Mouse (Mus musculus): ENCODE results near the gene Ghsr. TPM values are rescaled to one million over a fixed set of nuclear protein-coding genes. Genes with fewer than 3 reads are reported as not detected.

Ghsr gene
- polyA plus RNA-seq, 1 experiment from 2014 or later = not detected

GRCm38 (mm10) chr3:27406440-27406839 lies 35.3 kb downstream of the Ghsr start:
- no peak for ATAC-seq (replicated peaks; ENCODE audit: low FRiP score, low read depth)
- Histone ChIP-seq H3K4me1 (replicated peaks; ENCODE audit: insufficient read depth, low read length) (no peaks in the 10 kb centered on the region), H3K36me3 (ENCODE audit: insufficient read depth, low read length) (no peaks in the 10 kb centered on the region), H3K27me3 (ENCODE audit: insufficient read depth, low read length) (no peaks in the 10 kb centered on the region), H3K4me3 (replicated peaks; ENCODE audit: low read depth, low read length) (no peak overlapping the region), H3K9ac (ENCODE audit: low read depth, low read length) (no peak overlapping the region), H3K27ac (no peak overlapping the region), H3K4me2 (ENCODE audit: low read length) (no peak overlapping the region), H3K9me3 (replicated peaks; ENCODE audit: low read length) (no peaks in the 10 kb centered on the region)
- no peak for TF ChIP-seq CTCF (IDR thresholded peaks at IDR 0.05; ENCODE audit: low read depth)
- DNase-seq (ENCODE audit: low spot score) = no peak
- 80% methylated on average over 3 of the region's 3 CpGs for WGBS

- no peak for ATAC-seq (replicated peaks; ENCODE audit: low FRiP score, low read depth)
- Histone ChIP-seq H3K4me2 (ENCODE audit: low read length) (no peak overlapping the region), H3K9ac (ENCODE audit: low read depth, low read length) (no peak overlapping the region), H3K9me3 (replicated peaks; ENCODE audit: low read length) (no peaks in the 10 kb centered on the region), H3K4me3 (replicated peaks; ENCODE audit: low read depth, low read length) (no peak overlapping the region), H3K36me3 (ENCODE audit: insufficient read depth, low read length) (0 out of 2 replicates have a peak, but pooled peaks cover 1% of the 10 kb centered on the region), H3K4me1 (replicated peaks; ENCODE audit: insufficient read depth, low read length) (no peaks in the 10 kb centered on the region), H3K27ac (no peak overlapping the region), H3K27me3 (ENCODE audit: insufficient read depth, low read length) (no peaks in the 10 kb centered on the region)
- no peak for DNase-seq (ENCODE audit: low spot score)
- TF ChIP-seq CTCF (IDR thresholded peaks at IDR 0.05; ENCODE audit: low read depth) = no peak
- 62% methylated on average over 2 of the region's 2 CpGs for WGBS
These were observed 37.4 kb downstream of the Ghsr start for GRCm38 (mm10) chr3:27408564-27408963.

DNA sequence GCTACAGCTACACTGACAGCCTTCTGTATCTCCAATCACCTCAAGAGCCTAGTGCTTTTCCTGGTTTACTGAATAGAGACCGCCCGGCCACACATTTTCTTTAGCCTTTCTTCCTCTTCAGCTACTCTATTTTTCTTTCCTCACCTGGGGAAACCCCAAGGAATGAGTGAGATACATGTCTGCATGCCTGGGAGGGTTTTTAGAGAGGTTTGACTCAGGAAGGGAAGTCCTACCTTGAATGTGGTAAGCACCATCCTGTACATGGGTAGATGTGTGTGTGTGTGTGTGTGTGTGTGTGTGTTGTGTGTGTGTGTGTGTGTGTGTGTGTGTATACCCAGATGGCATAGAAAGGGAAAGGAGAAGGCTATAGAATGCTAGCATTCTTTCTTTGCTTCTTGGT lies 40.1 kb downstream of the Ghsr start:
- DNase-seq (ENCODE audit: low spot score) (no peak), ATAC-seq (replicated peaks; ENCODE audit: low FRiP score, low read depth) (no peak)
- Histone ChIP-seq H3K27me3 (ENCODE audit: insufficient read depth, low read length) (no peaks in the 10 kb centered on the region), H3K4me2 (ENCODE audit: low read length) (no peak overlapping the region), H3K4me3 (replicated peaks; ENCODE audit: low read depth, low read length) (no peak overlapping the region), H3K36me3 (ENCODE audit: insufficient read depth, low read length) (0 out of 2 replicates have a peak, but pooled peaks cover 2% of the 10 kb centered on the region), H3K4me1 (replicated peaks; ENCODE audit: insufficient read depth, low read length) (no peaks in the 10 kb centered on the region), H3K27ac (no peak overlapping the region), H3K9ac (ENCODE audit: low read depth, low read length) (no peak overlapping the region), H3K9me3 (replicated peaks; ENCODE audit: low read length) (no peaks in the 10 kb centered on the region)
- TF ChIP-seq CTCF (IDR thresholded peaks at IDR 0.05; ENCODE audit: low read depth) = no peak
- 97% methylated on average over 2 of the region's 2 CpGs for WGBS

- DNase-seq (ENCODE audit: low spot score) (no peak), ATAC-seq (replicated peaks; ENCODE audit: low FRiP score, low read depth) (no peak)
- Histone ChIP-seq H3K9ac (ENCODE audit: low read depth, low read length) (no peak overlapping the region), H3K9me3 (replicated peaks; ENCODE audit: low read length) (no peaks in the 10 kb centered on the region), H3K36me3 (ENCODE audit: insufficient read depth, low read length) (peaks cover 13% of the 10 kb centered on the region), H3K4me3 (replicated peaks; ENCODE audit: low read depth, low read length) (no peak overlapping the region), H3K27ac (no peak overlapping the region), H3K27me3 (ENCODE audit: insufficient read depth, low read length) (no peaks in the 10 kb centered on the region), H3K4me2 (ENCODE audit: low read length) (no peak overlapping the region), H3K4me1 (replicated peaks; ENCODE audit: insufficient read depth, low read length) (no peaks in the 10 kb centered on the region)
- no peak for TF ChIP-seq CTCF (IDR thresholded peaks at IDR 0.05; ENCODE audit: low read depth)
- WGBS = 83% methylated on average over 3 of the region's 3 CpGs
These were observed 42.4 kb downstream of the Ghsr start for GRCm38 (mm10) chr3:27413566-27413965.

- Histone ChIP-seq H3K4me2 (ENCODE audit: low read length) (no peak overlapping the region), H3K4me3 (replicated peaks; ENCODE audit: low read depth, low read length) (no peak overlapping the region), H3K4me1 (replicated peaks; ENCODE audit: insufficient read depth, low read length) (no peaks in the 10 kb centered on the region), H3K27me3 (ENCODE audit: insufficient read depth, low read length) (no peaks in the 10 kb centered on the region), H3K36me3 (ENCODE audit: insufficient read depth, low read length) (peaks cover 25% of the 10 kb centered on the region), H3K27ac (no peak overlapping the region), H3K9ac (ENCODE audit: low read depth, low read length) (no peak overlapping the region), H3K9me3 (replicated peaks; ENCODE audit: low read length) (no peaks in the 10 kb centered on the region)
- DNase-seq (ENCODE audit: low spot score) (no peak), ATAC-seq (replicated peaks; ENCODE audit: low FRiP score, low read depth) (no peak)
- TF ChIP-seq CTCF (IDR thresholded peaks at IDR 0.05; ENCODE audit: low read depth) = no peak
- 83% methylated on average over 10 of the region's 10 CpGs for WGBS
These were observed 45.6 kb downstream of the Ghsr start for GRCm38 (mm10) chr3:27416786-27417185.

DNA sequence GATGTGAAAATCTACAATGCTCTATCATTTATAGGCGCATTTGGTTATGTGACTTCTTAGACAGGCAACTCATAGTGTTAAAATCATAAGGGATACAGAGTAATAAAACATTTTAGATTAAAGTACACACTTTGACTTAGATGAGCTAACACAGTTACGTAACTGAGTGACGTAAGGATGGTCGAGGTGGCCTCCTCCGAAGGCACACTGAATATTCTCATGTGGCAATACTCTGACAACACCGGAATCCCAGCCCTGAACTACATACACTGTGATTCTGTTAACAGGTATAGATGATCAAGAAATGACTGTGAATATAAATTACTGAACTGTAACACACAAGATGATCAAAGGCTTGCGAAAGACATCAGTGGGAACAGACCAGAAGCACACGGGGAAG lies 47.5 kb downstream of the Ghsr start:
- DNase-seq (ENCODE audit: low spot score) = no peak
- peaks cover 24% of the 10 kb centered on the region for H3K36me3 ChIP-seq (ENCODE audit: insufficient read depth, low read length)
- 93% methylated on average over 8 of the region's 8 CpGs for WGBS

GRCm38 (mm10) chr3:27421980-27422379 lies 50.8 kb downstream of the Ghsr start:
- H3K4me3 ChIP-seq (replicated peaks; ENCODE audit: low read depth, low read length) = no peak overlapping the region
- H3K27ac ChIP-seq = no peak overlapping the region
- H3K4me2 ChIP-seq (ENCODE audit: low read length) = no peak overlapping the region
- DNase-seq (ENCODE audit: low spot score) (no peak), ATAC-seq (replicated peaks; ENCODE audit: low FRiP score, low read depth) (no peak)
- no peak overlapping the region for H3K9ac ChIP-seq (ENCODE audit: low read depth, low read length)
- 65% methylated on average over 12 of the region's 12 CpGs for WGBS
- no peak for TF ChIP-seq CTCF (IDR thresholded peaks at IDR 0.05; ENCODE audit: low read depth)
- no peaks in the 10 kb centered on the region for H3K27me3 ChIP-seq (ENCODE audit: insufficient read depth, low read length)
- no peaks in the 10 kb centered on the region for H3K9me3 ChIP-seq (replicated peaks; ENCODE audit: low read length)
- peaks cover 35% of the 10 kb centered on the region for H3K36me3 ChIP-seq (ENCODE audit: insufficient read depth, low read length)
- no peaks in the 10 kb centered on the region for H3K4me1 ChIP-seq (replicated peaks; ENCODE audit: insufficient read depth, low read length)

More for the DNA sequence above, 47.5 kb downstream of the Ghsr start:
- Histone ChIP-seq H3K4me3 (replicated peaks; ENCODE audit: low read depth, low read length) (no peak overlapping the region), H3K4me2 (ENCODE audit: low read length) (no peak overlapping the region), H3K27ac (no peak overlapping the region), H3K4me1 (replicated peaks; ENCODE audit: insufficient read depth, low read length) (no peaks in the 10 kb centered on the region), H3K9me3 (replicated peaks; ENCODE audit: low read length) (no peaks in the 10 kb centered on the region), H3K9ac (ENCODE audit: low read depth, low read length) (no peak overlapping the region), H3K27me3 (ENCODE audit: insufficient read depth, low read length) (no peaks in the 10 kb centered on the region)
- no peak for TF ChIP-seq CTCF (IDR thresholded peaks at IDR 0.05; ENCODE audit: low read depth)
- ATAC-seq (replicated peaks; ENCODE audit: low FRiP score, low read depth) = no peak

All from kidney, postnatal 0 days (tissue).